Mouse (Mus musculus): ENCODE measurements around the gene Eif2b2.

Gene Eif2b2

DNA sequence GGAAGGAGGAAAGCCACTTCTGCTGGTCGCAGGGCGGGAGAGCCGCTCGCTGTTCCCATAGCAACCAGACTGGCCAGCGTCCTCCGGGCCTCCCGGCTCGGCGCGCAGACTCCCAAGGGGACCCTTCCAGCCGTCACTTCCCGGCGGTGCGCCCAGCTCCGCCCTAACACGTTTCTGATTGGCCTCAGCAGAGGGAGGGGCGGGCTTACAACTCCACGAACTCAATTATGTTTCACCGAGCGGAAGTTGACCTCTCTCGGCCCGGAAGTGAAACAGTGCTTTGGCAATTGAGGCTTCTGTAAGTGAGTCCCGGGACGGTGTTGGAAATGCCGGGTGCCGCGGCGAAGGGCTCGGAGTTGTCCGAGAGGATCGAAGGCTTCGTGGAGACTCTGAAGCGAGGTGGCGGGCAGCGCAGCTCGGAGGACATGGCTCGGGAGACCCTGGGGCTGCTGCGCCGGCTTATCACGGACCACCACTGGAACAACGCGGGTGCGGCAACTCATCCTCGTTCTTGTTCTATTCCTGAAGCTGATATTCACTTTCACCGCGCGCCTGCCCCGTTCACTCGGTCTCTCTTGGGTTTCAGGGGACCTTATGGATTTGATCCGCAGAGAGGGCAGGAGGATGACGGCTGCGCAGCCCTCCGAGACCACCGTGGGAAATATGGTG, at the start of gene Eif2b2:
TSS of gene Eif2b2 (plus strand) at position 246 of the 669 bp plus-strand sequence.
- peak; percentile 99 for DNase-seq

- no peak for DNase-seq
Observed at GRCm38 (mm10) chr12:85169877-85170276, 49.4 kb upstream of the Eif2b2 start.

DNA sequence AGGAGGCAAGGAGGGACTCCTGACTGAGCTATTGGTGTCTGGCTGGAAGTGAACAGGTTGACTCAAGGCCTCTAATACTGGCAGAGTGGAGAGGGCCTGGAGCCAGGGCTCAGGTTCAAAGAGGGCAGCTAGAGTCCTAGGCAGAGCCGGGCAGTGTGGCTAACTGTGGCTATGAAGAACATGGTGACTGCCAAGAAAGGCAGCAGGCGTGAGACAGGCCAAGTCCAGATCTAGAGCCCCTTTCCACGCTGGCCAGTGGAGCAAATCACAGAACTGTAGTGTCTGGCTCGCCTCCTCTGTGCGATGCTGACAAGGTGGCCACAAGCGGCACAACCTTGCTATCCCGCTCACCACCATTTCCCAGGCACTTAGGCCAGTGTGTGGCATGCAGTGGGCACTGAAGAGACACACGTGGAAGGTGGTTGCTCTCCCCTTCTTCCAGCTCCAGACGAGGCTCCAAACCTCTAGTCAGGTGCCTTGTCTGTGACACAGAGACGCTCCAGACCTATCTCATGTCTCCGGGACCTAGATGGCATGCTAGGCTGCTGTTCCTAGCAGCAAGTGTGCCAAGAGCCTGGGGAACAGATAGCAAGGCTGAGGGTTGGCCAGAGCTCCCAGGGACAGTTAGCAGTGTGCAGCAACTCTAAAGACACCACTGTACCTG, 48.9 kb upstream of the Eif2b2 start:
- DNase-seq, result no peak

GRCm38 (mm10) chr12:85170948-85171307, 48.4 kb upstream of the Eif2b2 start:
- no peak for DNase-seq

DNA sequence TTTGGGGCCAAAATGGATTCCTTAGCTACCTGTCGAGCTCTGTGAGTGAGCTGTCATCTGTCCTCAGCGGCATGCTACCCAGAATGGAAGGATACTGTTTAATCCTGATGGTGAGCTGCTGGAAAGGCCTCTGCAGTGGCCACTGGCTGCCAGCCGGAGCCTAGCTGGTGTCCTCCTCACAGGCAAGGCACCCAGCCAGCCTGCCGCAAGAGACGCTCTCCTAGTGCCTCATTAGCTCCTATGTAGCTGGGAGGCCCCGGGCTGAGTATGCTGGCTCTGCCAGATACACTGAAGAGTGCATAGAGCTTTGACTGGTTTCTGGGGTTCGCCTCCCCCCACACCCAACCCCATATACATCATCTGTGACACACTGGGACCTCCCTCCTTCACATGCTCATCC, 45.3 kb upstream of the Eif2b2 start:
- no peak for DNase-seq

DNA sequence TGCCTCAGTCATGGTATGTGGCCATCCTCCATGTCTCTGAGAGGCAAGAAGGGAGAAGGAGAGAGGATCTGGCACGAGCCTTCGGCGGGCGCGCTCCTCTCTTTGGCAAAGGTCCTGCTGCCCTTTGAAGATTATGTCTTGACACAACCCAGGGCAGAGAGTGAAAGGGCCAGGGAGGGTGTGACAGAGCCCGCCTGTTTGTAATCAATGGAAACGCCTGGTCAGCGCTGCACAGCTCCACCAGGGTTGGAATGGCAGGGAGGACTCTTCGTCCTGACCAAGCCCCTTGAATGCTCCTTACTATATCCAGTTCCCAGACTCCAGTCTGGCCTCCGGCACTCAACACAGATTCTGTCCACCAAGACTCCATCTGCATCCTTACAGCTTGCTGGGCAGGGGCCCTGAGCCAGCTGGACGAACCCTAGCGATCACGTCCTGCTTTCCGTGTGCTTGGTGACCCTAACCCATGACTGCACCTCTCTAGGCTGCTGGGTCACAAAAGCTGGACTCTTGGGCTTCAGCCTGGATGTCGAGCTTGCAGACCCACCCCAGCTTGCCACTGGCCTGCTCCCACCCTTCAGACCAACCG, 44.1 kb upstream of the Eif2b2 start:
- DNase-seq, result no peak

DNA sequence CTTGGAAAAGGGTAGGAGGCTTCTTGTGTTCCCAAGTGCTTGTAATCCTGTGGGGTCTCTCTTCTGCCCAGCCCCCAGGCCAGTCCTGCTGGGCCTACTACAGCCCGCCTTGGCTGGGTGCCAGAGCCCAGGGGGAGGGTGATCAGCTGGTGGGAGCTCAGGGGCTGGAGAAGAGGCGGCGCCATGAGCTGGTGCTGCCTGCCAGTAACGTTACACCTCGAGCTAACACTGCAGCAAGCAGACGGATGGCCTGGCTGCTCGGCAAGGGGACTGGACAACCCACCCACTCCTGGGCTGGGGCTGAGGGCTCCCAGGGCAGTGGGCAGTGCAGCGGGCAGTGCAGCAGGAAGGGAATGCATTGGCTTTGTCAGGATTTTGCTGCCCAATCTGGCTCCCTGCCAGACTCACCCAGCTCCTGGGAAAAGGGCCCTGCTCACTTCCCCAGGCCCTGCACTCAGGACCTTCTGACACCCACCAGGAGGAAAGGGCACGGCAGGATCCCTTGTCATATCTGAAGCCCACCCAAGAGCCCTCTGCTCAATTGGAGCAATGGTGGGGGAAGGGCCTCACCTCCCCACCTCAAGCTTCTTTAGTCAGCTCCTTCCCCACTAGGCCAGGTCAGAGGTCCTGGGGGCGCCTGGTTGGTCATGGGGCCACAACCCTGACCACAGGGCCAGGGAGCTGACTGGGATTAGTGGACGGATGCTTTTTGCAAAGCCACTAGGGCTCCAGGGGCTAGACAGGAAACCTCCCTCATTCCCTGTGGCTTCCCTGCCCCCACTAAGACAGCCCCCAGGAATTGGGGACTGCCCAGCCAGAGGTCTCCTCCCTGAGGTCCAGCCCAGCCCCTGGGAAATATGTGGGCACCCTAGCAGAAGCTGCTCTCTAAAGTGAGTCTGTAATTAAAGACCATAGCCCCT, 43.1 kb upstream of the Eif2b2 start:
- peak; percentile 68 for DNase-seq

DNA sequence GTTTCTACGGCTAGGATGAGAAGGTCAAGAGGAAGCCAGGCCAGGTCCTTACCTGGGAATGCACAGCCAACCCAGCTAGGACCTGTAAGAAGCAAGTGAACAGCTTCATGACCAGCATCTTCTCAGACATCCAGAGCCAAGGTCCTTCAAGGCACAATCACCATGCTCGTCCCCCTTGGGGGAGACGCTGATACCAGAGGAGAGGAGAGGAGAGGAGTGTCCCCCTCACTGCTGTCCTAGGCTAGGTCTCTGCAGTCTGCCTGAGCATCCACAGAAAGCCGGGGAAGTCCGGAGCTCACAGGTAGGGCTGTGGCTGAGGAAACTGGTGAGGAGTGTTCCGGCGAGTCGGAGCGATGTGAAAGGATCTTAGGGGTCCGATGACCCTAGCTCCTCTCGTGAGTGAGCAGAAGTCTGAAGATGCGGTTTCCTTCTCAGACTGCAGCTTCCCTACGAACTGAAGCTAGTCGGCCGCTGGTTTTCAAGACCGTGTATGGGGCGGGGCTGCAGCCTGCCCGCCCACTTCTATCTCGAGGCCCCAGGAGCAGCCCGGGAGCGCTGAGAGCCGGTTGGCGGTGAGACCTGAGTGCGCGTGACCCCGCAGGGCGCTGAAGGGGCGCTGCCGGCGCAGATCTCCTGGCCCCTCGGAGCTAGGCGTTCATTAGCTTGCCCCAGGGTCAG, 42.3 kb upstream of the Eif2b2 start:
- DNase-seq, result peak; percentile 67

DNA sequence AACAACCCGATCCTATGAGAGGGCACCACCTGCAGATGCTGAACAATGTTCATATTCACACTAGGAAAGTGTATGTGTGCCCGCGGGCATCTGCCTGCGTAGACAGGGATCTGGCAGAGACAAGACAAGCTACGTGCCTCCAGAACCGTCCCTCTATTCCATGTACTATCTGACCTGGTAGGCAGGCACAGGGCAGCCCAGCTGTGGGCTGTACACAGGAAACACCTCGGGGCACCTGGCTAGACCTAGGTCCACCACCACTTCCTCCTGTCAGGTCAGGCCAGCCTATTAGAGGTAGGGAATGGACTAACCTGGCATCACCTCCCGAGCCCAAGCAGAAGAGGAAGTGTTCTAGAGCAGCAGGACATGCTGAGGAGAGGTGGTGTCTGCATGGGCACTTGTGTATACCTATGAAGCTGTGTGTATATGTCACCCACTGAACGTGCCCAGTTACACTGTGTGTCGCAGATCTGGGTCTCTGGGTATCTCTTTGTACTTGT, 41.5 kb upstream of the Eif2b2 start, which contains the start of gene Pgf:
TSS of gene Pgf (minus strand) at position 51 of the 500 bp plus-strand sequence.
- no peak for DNase-seq

- no peak for DNase-seq
Observed at GRCm38 (mm10) chr12:85178294-85178693, 41.0 kb upstream of the Eif2b2 start.

- DNase-seq, result no peak
Observed at GRCm38 (mm10) chr12:85181475-85182344, 37.6 kb upstream of the Eif2b2 start.

DNA sequence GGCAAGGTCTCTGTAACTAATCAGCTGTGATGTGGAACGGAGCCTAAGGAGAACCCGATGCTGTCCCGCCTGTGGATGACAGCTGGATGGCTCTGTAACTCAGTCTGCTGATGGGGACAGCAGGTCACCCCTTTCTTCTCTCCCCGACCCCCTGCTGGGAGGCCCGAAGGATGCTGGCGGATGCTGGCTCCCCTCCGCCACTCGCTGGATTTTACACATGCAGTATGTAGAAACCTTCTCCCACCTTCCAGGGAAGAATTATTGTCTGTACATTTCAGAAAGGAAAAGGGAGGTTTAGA, 37.0 kb upstream of the Eif2b2 start:
- DNase-seq, result no peak

GRCm38 (mm10) chr12:85182898-85183297, 36.4 kb upstream of the Eif2b2 start:
- no peak for DNase-seq

DNA sequence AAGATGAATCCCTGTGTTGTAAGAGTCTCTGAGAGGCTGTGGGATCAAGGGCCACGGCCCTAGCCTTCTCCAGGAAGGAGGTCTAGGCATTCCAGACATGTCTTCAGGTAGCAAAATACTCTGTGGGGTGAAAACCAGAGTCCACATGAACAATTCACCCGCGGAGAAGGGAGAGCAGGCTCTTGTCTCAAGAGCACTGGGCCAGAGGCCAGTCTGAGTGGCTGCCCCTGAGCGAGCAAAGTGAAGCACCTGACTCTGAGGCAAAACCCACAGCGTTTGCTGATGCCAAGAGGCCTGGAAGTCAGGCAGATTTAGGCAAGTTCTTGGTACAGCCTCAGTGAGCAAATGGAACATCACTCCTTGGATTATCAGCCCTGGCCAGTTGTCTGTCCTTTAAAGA, 35.2 kb upstream of the Eif2b2 start:
- no peak for DNase-seq

- no peak for DNase-seq
Observed at GRCm38 (mm10) chr12:85185810-85186209, 33.5 kb upstream of the Eif2b2 start.

DNA sequence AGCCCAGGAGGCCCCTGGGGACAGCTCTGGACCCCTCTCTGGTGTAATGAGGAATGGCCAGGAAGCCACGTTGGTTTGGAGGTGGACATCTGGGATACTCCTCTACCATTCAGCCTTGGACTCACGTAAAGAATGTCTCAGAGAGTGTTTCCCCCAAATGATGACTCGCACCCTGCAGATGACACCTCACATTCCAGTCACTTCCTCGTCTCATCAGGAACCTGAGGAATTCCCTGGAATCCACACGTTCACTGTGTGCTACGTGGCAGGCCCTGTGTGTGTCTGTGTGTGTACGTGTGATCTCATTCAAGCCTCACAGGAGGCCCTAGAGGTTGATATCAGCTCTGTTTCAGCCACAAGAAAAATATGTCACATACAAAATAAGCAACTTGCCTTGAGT, 32.9 kb upstream of the Eif2b2 start:
- DNase-seq, result no peak

DNA sequence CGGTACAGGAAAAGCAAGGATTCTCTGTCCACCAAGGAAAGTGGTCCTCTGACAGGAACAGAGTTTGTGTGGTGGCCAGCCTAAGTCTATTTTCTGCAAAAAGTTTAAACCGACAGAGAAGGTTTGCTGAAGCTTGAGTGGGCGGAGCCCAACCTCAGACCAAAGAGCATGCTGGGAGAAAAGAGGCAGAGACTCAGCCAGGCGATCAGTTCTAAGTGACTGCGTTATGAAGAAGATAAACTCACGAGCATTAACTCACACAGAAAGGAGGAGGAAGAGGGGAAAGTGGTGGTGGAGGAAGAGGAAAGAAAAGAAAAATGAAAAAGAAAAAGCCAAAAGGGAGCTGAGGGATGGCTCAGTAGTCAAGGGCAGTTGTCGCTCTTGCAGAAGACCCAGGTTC, 29.0 kb upstream of the Eif2b2 start:
- DNase-seq, result no peak

DNA sequence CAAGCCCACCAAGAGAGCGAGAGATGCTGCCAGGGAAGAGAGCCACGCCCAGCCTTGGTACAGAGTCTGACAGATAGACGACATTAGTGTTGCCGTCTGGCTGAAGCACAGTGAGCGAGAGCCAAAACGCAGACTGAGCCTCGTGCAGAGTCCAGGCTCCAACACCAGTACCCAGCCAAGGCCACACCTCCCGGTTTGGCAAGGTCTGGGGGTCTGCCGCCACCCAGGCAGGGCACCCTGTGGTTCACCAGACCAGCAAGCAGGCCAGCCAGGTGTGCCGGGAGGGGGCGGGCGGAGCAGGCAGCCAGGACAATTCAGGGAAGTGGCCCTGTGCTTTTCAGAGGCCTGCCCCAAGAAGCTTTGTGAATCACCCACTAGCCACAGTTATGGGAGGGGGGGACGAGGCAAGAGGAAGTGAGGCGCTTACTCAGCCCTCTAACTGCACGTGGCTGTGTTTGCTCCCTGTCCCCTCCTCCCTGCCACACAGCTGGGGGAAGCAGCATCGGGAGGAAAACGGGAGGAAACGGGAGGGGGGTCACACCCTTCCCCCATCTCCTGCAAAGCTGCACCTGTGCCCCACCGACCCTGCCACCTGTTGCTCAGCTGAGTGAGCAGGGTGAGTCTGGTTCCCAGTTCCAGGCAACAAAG, 26.7 kb upstream of the Eif2b2 start:
- peak; percentile 52 for DNase-seq

DNA sequence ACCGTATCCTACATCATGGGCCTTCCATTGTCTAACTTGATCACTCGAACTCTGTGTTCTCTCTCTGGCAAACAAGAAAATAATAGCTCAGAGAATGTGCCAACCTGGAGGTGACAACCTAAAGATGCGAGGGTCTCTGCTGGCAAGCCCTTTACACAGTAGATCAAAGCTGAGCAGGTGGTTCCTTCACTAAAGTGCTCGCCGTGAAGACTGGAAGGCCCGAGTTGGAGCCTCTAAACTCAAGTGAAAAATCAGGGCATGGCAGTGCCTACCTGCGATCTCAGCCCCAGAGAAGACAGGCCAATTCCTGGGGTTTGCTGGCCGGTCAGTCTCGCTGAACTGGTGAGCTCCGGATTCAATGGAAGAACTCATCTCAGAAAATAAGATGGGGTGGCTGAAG, 26.1 kb upstream of the Eif2b2 start:
- DNase-seq, result no peak

GRCm38 (mm10) chr12:85193923-85194622, 25.2 kb upstream of the Eif2b2 start:
- DNase-seq, result no peak

Data from kidney, postnatal 10 days (tissue).